Mouse (Mus musculus): Measurements from ENCODE around the gene Gm42791. TPM values are rescaled to one million over a fixed set of nuclear protein-coding genes. Genes with fewer than 3 reads are reported as not detected.

Gm42791 gene
- polyA plus RNA-seq, 1 experiment from 2014 or later, result not detected

- ChIA-PET POLR2A (interaction anchor here (1.3 kb wide), 1 partner anchor 23 kb away, joined by 5 read pairs; no protein-coding TSS in a partner anchor), CTCF (interaction anchor here (0.9 to 1.5 kb wide), 3 partner anchors 11 to 13 kb away, joined by 3 to 4 read pairs (median 4); no protein-coding TSS in a partner anchor)
- DNase-seq (ENCODE audit: low read depth, low spot score) (no peak), ATAC-seq (no peak)
- H3K27me3 ChIP-seq, result no peaks in the 10 kb centered on the region
- in situ Hi-C loops (cut with MboI; ENCODE audit: low pct_unique_long_range_greater_than_20kb), result no loop called here
- TF ChIP-seq CTCF (IDR thresholded peaks at IDR 0.05), result no peak
Observed at GRCm38 (mm10) chr5:148935071-148935821, 59.7 kb downstream of the Gm42791 start.

- in situ Hi-C loops (cut with MboI; ENCODE audit: low pct_unique_long_range_greater_than_20kb), result no loop called here
- TF ChIP-seq CTCF (IDR thresholded peaks at IDR 0.05), result no peak
- DNase-seq (ENCODE audit: low read depth, low spot score), result no peak
- ChIA-PET CTCF (no interaction called here), POLR2A (no interaction called here)
- no peak for ATAC-seq
- H3K27me3 ChIP-seq, result no peaks in the 10 kb centered on the region
Observed at GRCm38 (mm10) chr5:148934457-148934856, 60.5 kb downstream of the Gm42791 start.

- DNase-seq (ENCODE audit: low read depth, low spot score) (no peak), ATAC-seq (no peak)
- CTCF ChIA-PET, result interaction anchor here (0.7 kb wide), 1 partner anchor 71 kb away, joined by 3 read pairs; no protein-coding TSS in a partner anchor
- POLR2A ChIA-PET, result no interaction called here
- H3K27me3 ChIP-seq, result no peaks in the 10 kb centered on the region
- in situ Hi-C loops (cut with MboI; ENCODE audit: low pct_unique_long_range_greater_than_20kb), result no loop called here
- TF ChIP-seq CTCF (IDR thresholded peaks at IDR 0.05), result no peak
Observed at GRCm38 (mm10) chr5:148933767-148934166, 61.2 kb downstream of the Gm42791 start.

- no peaks in the 10 kb centered on the region for H3K27me3 ChIP-seq
- in situ Hi-C loops (cut with MboI; ENCODE audit: low pct_unique_long_range_greater_than_20kb), result no loop called here
- ChIA-PET POLR2A (interaction anchor here (0.6 to 0.7 kb wide), 2 partner anchors 38 to 1706 kb away, joined by 3 to 5 read pairs; no protein-coding TSS in a partner anchor), CTCF (interaction anchor here (0.8 to 1.3 kb wide), 3 partner anchors 57 to 119 kb away, joined by 3 read pairs; no protein-coding TSS in a partner anchor)
- ATAC-seq (no peak), DNase-seq (ENCODE audit: low read depth, low spot score) (no peak)
- no peak for TF ChIP-seq CTCF (IDR thresholded peaks at IDR 0.05)
Observed at GRCm38 (mm10) chr5:148931301-148931700, 63.6 kb downstream of the Gm42791 start.

GRCm38 (mm10) chr5:148929116-148929449 lies 65.9 kb downstream of the Gm42791 start, which contains the start of gene Katnal1:
Gene Katnal1 (minus strand): TSS chr5:148929320.
- in situ Hi-C loops (cut with MboI; ENCODE audit: low pct_unique_long_range_greater_than_20kb), result no loop called here
- POLR2A ChIA-PET, result interaction anchor here (1.1 to 2.0 kb wide), 2 partner anchors 64 to 67 kb away, joined by 4 to 6 read pairs; no protein-coding TSS in a partner anchor
- CTCF ChIA-PET, result interaction anchor here (0.6 to 1.9 kb wide), 3 partner anchors 15 to 68 kb away, joined by 3 to 5 read pairs (median 4); no protein-coding TSS in a partner anchor
- no peaks in the 10 kb centered on the region for H3K27me3 ChIP-seq
- ATAC-seq (peak; percentile 15), DNase-seq (ENCODE audit: low read depth, low spot score) (no peak)
- TF ChIP-seq CTCF (IDR thresholded peaks at IDR 0.05), result no peak

GRCm38 (mm10) chr5:148928382-148929115 lies 66.4 kb downstream of the Gm42791 start:
- peak; percentile 83 for DNase-seq (ENCODE audit: low read depth, low spot score)
- CTCF ChIA-PET, result interaction anchor here (0.6 to 1.9 kb wide), 8 partner anchors 11 to 68 kb away, joined by 3 to 8 read pairs (median 4); no protein-coding TSS in a partner anchor
- no peak for TF ChIP-seq CTCF (IDR thresholded peaks at IDR 0.05)
- POLR2A ChIA-PET, result interaction anchor here (0.6 to 2.0 kb wide), 7 partner anchors 10 to 1069 kb away, joined by 3 to 6 read pairs (median 4); no protein-coding TSS in a partner anchor
- ATAC-seq, result peak; percentile 95
- in situ Hi-C loops (cut with MboI; ENCODE audit: low pct_unique_long_range_greater_than_20kb), result no loop called here
- H3K27me3 ChIP-seq, result no peaks in the 10 kb centered on the region

- in situ Hi-C loops (cut with MboI; ENCODE audit: low pct_unique_long_range_greater_than_20kb), result no loop called here
- DNase-seq (ENCODE audit: low read depth, low spot score) (no peak), ATAC-seq (no peak)
- H3K27me3 ChIP-seq, result no peaks in the 10 kb centered on the region
- ChIA-PET CTCF (interaction anchor here (0.9 to 1.9 kb wide), 7 partner anchors 10 to 64 kb away, joined by 3 to 8 read pairs (median 3); no protein-coding TSS in a partner anchor), POLR2A (interaction anchor here (0.6 to 2.0 kb wide), 7 partner anchors 10 to 1068 kb away, joined by 3 to 4 read pairs (median 4); no protein-coding TSS in a partner anchor)
- no peak for TF ChIP-seq CTCF (IDR thresholded peaks at IDR 0.05)
Observed at GRCm38 (mm10) chr5:148927717-148928223, 67.2 kb downstream of the Gm42791 start.

GRCm38 (mm10) chr5:148924586-148924985 lies 70.4 kb downstream of the Gm42791 start:
- TF ChIP-seq CTCF (IDR thresholded peaks at IDR 0.05), result no peak
- DNase-seq (ENCODE audit: low read depth, low spot score) (no peak), ATAC-seq (no peak)
- ChIA-PET POLR2A (interaction anchor here (0.7 kb wide), 1 partner anchor 45 kb away, joined by 5 read pairs; no protein-coding TSS in a partner anchor), CTCF (interaction anchor here (1.2 kb wide), 1 partner anchor 11 kb away, joined by 4 read pairs; no protein-coding TSS in a partner anchor)
- no peaks in the 10 kb centered on the region for H3K27me3 ChIP-seq
- in situ Hi-C loops (cut with MboI; ENCODE audit: low pct_unique_long_range_greater_than_20kb), result no loop called here

- ChIA-PET CTCF (interaction anchor here (1.2 kb wide), 1 partner anchor 12 kb away, joined by 4 read pairs; no protein-coding TSS in a partner anchor), POLR2A (interaction anchor here (0.7 kb wide), 1 partner anchor 46 kb away, joined by 5 read pairs; no protein-coding TSS in a partner anchor)
- DNase-seq (ENCODE audit: low read depth, low spot score), result no peak
- in situ Hi-C loops (cut with MboI; ENCODE audit: low pct_unique_long_range_greater_than_20kb), result no loop called here
- no peak for ATAC-seq
- H3K27me3 ChIP-seq, result no peaks in the 10 kb centered on the region
- TF ChIP-seq CTCF (IDR thresholded peaks at IDR 0.05), result no peak
Observed at GRCm38 (mm10) chr5:148924051-148924450, 70.9 kb downstream of the Gm42791 start.

- CTCF ChIA-PET, result interaction anchor here (1.2 to 1.5 kb wide), 2 partner anchors 12 to 35 kb away, joined by 3 to 4 read pairs; no protein-coding TSS in a partner anchor
Observed at GRCm38 (mm10) chr5:148923408-148923807, 71.5 kb downstream of the Gm42791 start.

More at GRCm38 (mm10) chr5:148923408-148923807, 71.5 kb downstream of the Gm42791 start:
- POLR2A ChIA-PET, result no interaction called here
- H3K27me3 ChIP-seq, result no peaks in the 10 kb centered on the region
- ATAC-seq (no peak), DNase-seq (ENCODE audit: low read depth, low spot score) (no peak)
- TF ChIP-seq CTCF (IDR thresholded peaks at IDR 0.05), result no peak
- in situ Hi-C loops (cut with MboI; ENCODE audit: low pct_unique_long_range_greater_than_20kb), result no loop called here

Measured in Patski (cell line).